Mouse (Mus musculus): ENCODE measurements around the gene Cnpy3.
A peak's percentile ranks its signal among the peaks of the same experiment; 100 is the strongest.

- no peak for TF ChIP-seq CTCF (IDR thresholded peaks at IDR 0.05; ENCODE audit: borderline replicate concordance, insufficient read depth, low read length)
- peak; percentile 79 for TF ChIP-seq POLR2A (IDR thresholded peaks at IDR 0.05; ENCODE audit: low read depth, low read length)
Observed at GRCm38 (mm10) chr17:46751794-46752556, at the start of gene Cnpy3.

All from embryonic fibroblast, embryonic 13.5 days (primary cell).